Mouse (Mus musculus): ENCODE measurements around the gene Qars. TPM values are rescaled to one million over a fixed set of nuclear protein-coding genes. Genes with fewer than 3 reads are reported as not detected.

Qars gene
- polyA plus RNA-seq, 1 experiment from 2014 or later: 78.8 TPM

DNA sequence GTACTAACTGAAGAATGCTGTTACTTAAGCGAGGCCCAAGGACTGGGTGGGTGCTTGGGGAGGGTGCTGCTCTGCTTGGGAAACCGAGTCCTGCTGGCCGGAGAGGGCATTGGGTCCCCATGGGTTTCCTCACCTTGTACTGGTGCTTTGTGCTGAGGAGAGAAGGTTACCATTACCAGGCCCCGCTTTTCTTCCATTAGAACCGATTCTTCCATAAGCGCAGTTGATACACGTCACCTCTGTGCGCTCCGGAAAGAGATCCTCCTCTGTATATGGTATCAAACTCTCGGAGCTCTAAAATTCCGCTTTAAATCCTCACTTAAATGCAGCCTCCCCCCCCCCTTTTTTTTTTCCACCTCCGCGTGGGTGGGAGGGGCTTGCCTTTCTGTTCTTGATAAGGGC is 10.4 kb downstream of the Qars start:
- H3K27ac ChIP-seq (replicated peaks in 1 of 2; ENCODE audit: control insufficient read depth in 1 of 2, insufficient read depth in 1 of 2, low read depth in 2 of 2, low read length in 2 of 2): peak overlapping the region; percentile 88 to 99
- no peaks in the 10 kb centered on the region for H3K27me3 ChIP-seq (ENCODE audit: control insufficient read depth, insufficient read depth, low read length)
- peaks cover 0 to 25% of the 10 kb centered on the region in 2 experiments; a peak in 2 of 4 replicates for H3K4me1 ChIP-seq (ENCODE audit: control insufficient read depth in 2 of 2, insufficient read depth in 2 of 2, low read length in 2 of 2)
- H3K9ac ChIP-seq (ENCODE audit: low read length): peak overlapping the region; percentile 99
- peak overlapping the region; percentile 85 for H3K4me2 ChIP-seq (ENCODE audit: low read length)
- WGBS: 0% methylated on average over 13 of the region's 13 CpGs
- H3K4me3 ChIP-seq (ENCODE audit: control insufficient read depth in 1 of 2, insufficient read depth in 1 of 2, low read depth in 1 of 2, low read length in 2 of 2): peak overlapping the region; percentile 79 to 98
- H3K9me3 ChIP-seq (ENCODE audit: control insufficient read depth, low read length): no peaks in the 10 kb centered on the region
- ATAC-seq (ENCODE audit: insufficient number of reproducible peaks, insufficient read depth, low FRiP score, low read depth): peak; percentile 2; the same call in 1 of the 2 replicates
- peaks cover 36% of the 10 kb centered on the region for H3K36me3 ChIP-seq (ENCODE audit: control insufficient read depth, insufficient read depth, low read length)

GRCm38 (mm10) chr9:108521604-108522003 is 14.1 kb downstream of the Qars start:
- Histone ChIP-seq H3K4me1 (ENCODE audit: control insufficient read depth in 2 of 2, insufficient read depth in 2 of 2, low read length in 2 of 2) (peaks cover 0 to 18% of the 10 kb centered on the region in 2 experiments; a peak in 2 of 4 replicates), H3K9ac (ENCODE audit: low read length) (no peak overlapping the region), H3K36me3 (ENCODE audit: control insufficient read depth, insufficient read depth, low read length) (peaks cover 7% of the 10 kb centered on the region), H3K27ac (replicated peaks in 1 of 2; ENCODE audit: control insufficient read depth in 1 of 2, insufficient read depth in 1 of 2, low read depth in 2 of 2, low read length in 2 of 2) (no peak overlapping the region), H3K4me3 (ENCODE audit: control insufficient read depth in 1 of 2, insufficient read depth in 1 of 2, low read depth in 1 of 2, low read length in 2 of 2) (no peak overlapping the region), H3K9me3 (ENCODE audit: control insufficient read depth, low read length) (no peaks in the 10 kb centered on the region), H3K27me3 (ENCODE audit: control insufficient read depth, insufficient read depth, low read length) (no peaks in the 10 kb centered on the region), H3K4me2 (ENCODE audit: low read length) (no peak overlapping the region)
- no peak for ATAC-seq (ENCODE audit: insufficient number of reproducible peaks, insufficient read depth, low FRiP score, low read depth)
- 75% methylated on average over 2 of the region's 2 CpGs for WGBS

DNA sequence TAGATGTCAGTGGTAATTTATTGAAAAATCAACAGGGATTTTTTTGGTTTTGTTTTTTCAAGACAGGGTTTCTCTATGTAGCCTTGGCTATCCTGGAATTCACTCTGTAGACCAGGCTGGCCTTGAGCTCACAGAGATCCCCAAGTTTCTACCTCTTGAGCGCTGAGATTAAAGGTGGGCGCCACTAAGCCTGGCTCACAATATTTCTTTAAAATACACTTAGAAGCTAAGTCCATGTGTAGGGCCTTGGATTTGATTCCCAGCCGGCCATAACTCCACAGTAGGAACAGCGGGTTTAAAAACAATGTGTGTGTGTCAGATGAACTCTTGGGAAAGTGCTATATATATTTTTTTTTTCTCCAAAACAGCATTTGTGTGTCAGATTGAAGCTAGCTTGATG is 15.8 kb downstream of the Qars start:
- H3K4me2 ChIP-seq (ENCODE audit: low read length): no peak overlapping the region
- peaks cover 13% of the 10 kb centered on the region for H3K36me3 ChIP-seq (ENCODE audit: control insufficient read depth, insufficient read depth, low read length)
- no peak for ATAC-seq (ENCODE audit: insufficient number of reproducible peaks, insufficient read depth, low FRiP score, low read depth)
- H3K27me3 ChIP-seq (ENCODE audit: control insufficient read depth, insufficient read depth, low read length): no peaks in the 10 kb centered on the region
- H3K4me1 ChIP-seq (ENCODE audit: control insufficient read depth in 2 of 2, insufficient read depth in 2 of 2, low read length in 2 of 2): peaks cover 0 to 18% of the 10 kb centered on the region in 2 experiments; a peak in 2 of 4 replicates
- no peak overlapping the region for H3K27ac ChIP-seq (replicated peaks in 1 of 2; ENCODE audit: control insufficient read depth in 1 of 2, insufficient read depth in 1 of 2, low read depth in 2 of 2, low read length in 2 of 2)
- no peak overlapping the region for H3K9ac ChIP-seq (ENCODE audit: low read length)
- 93% methylated on average over 4 of the region's 4 CpGs for WGBS
- no peaks in the 10 kb centered on the region for H3K9me3 ChIP-seq (ENCODE audit: control insufficient read depth, low read length)
- H3K4me3 ChIP-seq (ENCODE audit: control insufficient read depth in 1 of 2, insufficient read depth in 1 of 2, low read depth in 1 of 2, low read length in 2 of 2): no peak overlapping the region

DNA sequence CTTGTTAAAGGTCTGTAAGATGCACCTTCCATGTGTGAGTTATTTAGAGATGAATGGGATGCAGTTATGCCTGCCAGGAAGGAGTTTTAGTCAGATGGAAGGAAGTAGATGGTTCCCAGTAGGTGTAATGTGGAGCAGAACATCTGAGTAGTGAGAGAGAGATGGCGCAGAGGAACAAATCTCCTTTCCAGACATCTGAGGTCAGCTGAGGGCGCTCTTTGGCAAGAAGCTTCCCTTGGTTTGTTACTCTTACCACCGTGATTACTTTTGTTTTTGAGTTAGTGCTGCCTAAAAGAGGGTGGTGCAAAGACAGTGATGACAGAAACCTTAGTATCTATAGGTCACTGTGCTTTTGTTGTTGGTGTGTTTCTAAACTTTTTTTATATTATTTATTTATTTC is 17.9 kb downstream of the Qars start:
- Histone ChIP-seq H3K4me2 (ENCODE audit: low read length) (no peak overlapping the region), H3K36me3 (ENCODE audit: control insufficient read depth, insufficient read depth, low read length) (peaks cover 28% of the 10 kb centered on the region), H3K9me3 (ENCODE audit: control insufficient read depth, low read length) (no peaks in the 10 kb centered on the region), H3K9ac (ENCODE audit: low read length) (no peak overlapping the region), H3K27me3 (ENCODE audit: control insufficient read depth, insufficient read depth, low read length) (no peaks in the 10 kb centered on the region), H3K27ac (replicated peaks in 1 of 2; ENCODE audit: control insufficient read depth in 1 of 2, insufficient read depth in 1 of 2, low read depth in 2 of 2, low read length in 2 of 2) (no peak overlapping the region), H3K4me1 (ENCODE audit: control insufficient read depth in 2 of 2, insufficient read depth in 2 of 2, low read length in 2 of 2) (peaks cover 0 to 8% of the 10 kb centered on the region in 2 experiments; a peak in 2 of 4 replicates), H3K4me3 (ENCODE audit: control insufficient read depth in 1 of 2, insufficient read depth in 1 of 2, low read depth in 1 of 2, low read length in 2 of 2) (no peak overlapping the region)
- no peak for ATAC-seq (ENCODE audit: insufficient number of reproducible peaks, insufficient read depth, low FRiP score, low read depth)
- WGBS: 81% methylated on average over 3 of the region's 3 CpGs

DNA sequence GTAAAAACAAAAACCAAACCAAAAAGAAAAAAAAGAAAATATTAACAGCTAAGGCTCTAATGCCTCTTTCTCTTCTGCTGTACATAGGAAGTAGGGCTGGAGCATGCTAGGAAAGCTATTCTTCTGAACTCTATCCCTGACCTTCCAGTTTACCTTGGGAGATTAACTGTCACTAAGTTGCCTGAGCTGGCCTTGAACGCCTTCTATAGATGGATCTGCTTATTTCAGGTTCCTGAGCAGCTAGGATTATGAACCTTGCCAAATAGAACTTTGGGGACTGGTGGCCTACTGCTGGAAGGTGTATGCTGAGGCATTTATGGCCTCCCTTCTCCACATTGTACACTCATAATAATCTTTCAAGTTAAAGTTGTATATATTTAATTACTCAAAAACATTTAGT is 23.4 kb downstream of the Qars start:
- 76% methylated on average over 1 of the region's 1 CpGs for WGBS
- H3K9me3 ChIP-seq (ENCODE audit: control insufficient read depth, low read length): no peaks in the 10 kb centered on the region
- H3K4me3 ChIP-seq (ENCODE audit: control insufficient read depth in 1 of 2, insufficient read depth in 1 of 2, low read depth in 1 of 2, low read length in 2 of 2): no peak overlapping the region
- peaks cover 84% of the 10 kb centered on the region for H3K36me3 ChIP-seq (ENCODE audit: control insufficient read depth, insufficient read depth, low read length)
- no peak overlapping the region for H3K27ac ChIP-seq (replicated peaks in 1 of 2; ENCODE audit: control insufficient read depth in 1 of 2, insufficient read depth in 1 of 2, low read depth in 2 of 2, low read length in 2 of 2)
- H3K27me3 ChIP-seq (ENCODE audit: control insufficient read depth, insufficient read depth, low read length): no peaks in the 10 kb centered on the region
- ATAC-seq (ENCODE audit: insufficient number of reproducible peaks, insufficient read depth, low FRiP score, low read depth): no peak
- no peak overlapping the region for H3K4me2 ChIP-seq (ENCODE audit: low read length)
- no peak overlapping the region for H3K9ac ChIP-seq (ENCODE audit: low read length)
- H3K4me1 ChIP-seq (ENCODE audit: control insufficient read depth in 2 of 2, insufficient read depth in 2 of 2, low read length in 2 of 2): no peaks in the 10 kb centered on the region

GRCm38 (mm10) chr9:108531496-108531895 is 24.0 kb downstream of the Qars start:
- H3K4me1 ChIP-seq (ENCODE audit: control insufficient read depth in 2 of 2, insufficient read depth in 2 of 2, low read length in 2 of 2): no peaks in the 10 kb centered on the region
- H3K27me3 ChIP-seq (ENCODE audit: control insufficient read depth, insufficient read depth, low read length): no peaks in the 10 kb centered on the region
- no peak overlapping the region for H3K4me3 ChIP-seq (ENCODE audit: control insufficient read depth in 1 of 2, insufficient read depth in 1 of 2, low read depth in 1 of 2, low read length in 2 of 2)
- 92% methylated on average over 1 of the region's 1 CpGs for WGBS
- peaks cover 89% of the 10 kb centered on the region for H3K36me3 ChIP-seq (ENCODE audit: control insufficient read depth, insufficient read depth, low read length)
- H3K9me3 ChIP-seq (ENCODE audit: control insufficient read depth, low read length): no peaks in the 10 kb centered on the region
- ATAC-seq (ENCODE audit: insufficient number of reproducible peaks, insufficient read depth, low FRiP score, low read depth): no peak
- no peak overlapping the region for H3K4me2 ChIP-seq (ENCODE audit: low read length)
- no peak overlapping the region for H3K27ac ChIP-seq (replicated peaks in 1 of 2; ENCODE audit: control insufficient read depth in 1 of 2, insufficient read depth in 1 of 2, low read depth in 2 of 2, low read length in 2 of 2)
- H3K9ac ChIP-seq (ENCODE audit: low read length): no peak overlapping the region

DNA sequence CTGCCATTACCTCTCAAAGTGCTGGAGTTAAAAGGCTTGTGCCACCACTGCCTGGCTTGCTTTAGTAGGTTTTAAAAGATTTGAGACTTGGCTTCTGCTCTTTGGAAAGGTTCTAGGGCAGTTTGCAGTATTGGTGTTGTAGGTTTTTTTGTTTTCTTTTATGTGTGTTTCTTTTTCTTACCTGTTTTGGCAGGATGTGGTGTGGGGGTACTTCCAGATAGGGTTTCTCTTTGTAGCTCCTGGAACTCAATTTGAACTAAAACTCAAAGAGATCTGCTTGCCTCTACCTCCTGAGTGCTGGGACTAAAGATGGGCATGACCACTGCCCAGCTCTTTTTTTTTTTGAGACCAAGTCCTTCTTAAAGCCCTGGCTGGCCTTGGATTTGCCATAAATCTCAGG is 33.3 kb downstream of the Qars start:
- H3K27ac ChIP-seq (replicated peaks in 1 of 2; ENCODE audit: control insufficient read depth in 1 of 2, insufficient read depth in 1 of 2, low read depth in 2 of 2, low read length in 2 of 2): no peak overlapping the region
- peaks cover 95% of the 10 kb centered on the region for H3K36me3 ChIP-seq (ENCODE audit: control insufficient read depth, insufficient read depth, low read length)
- H3K9me3 ChIP-seq (ENCODE audit: control insufficient read depth, low read length): no peaks in the 10 kb centered on the region
- no peak overlapping the region for H3K4me3 ChIP-seq (ENCODE audit: control insufficient read depth in 1 of 2, insufficient read depth in 1 of 2, low read depth in 1 of 2, low read length in 2 of 2)
- H3K27me3 ChIP-seq (ENCODE audit: control insufficient read depth, insufficient read depth, low read length): no peaks in the 10 kb centered on the region
- ATAC-seq (ENCODE audit: insufficient number of reproducible peaks, insufficient read depth, low FRiP score, low read depth): no peak
- H3K4me1 ChIP-seq (ENCODE audit: control insufficient read depth in 2 of 2, insufficient read depth in 2 of 2, low read length in 2 of 2): no peaks in the 10 kb centered on the region
- no peak overlapping the region for H3K9ac ChIP-seq (ENCODE audit: low read length)
- no peak overlapping the region for H3K4me2 ChIP-seq (ENCODE audit: low read length)

DNA sequence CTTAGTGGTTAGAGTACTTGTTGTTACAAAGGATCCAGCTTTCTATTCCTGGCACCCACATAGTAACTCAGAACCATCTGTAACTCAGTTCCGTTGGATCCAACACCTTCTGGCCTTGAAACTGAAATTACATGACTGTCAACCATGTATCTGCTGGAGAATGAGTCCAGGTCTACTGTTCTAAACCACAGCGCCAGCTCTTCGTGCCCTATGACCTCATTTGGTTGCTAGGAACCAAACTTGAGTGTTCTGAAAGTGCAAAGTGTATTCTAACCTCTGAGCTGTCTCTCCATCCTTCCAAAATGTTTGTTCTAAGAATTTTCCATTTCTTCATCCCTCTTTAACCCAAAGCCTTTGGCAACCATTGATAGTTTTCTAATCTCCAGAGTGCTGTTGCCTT is 38.5 kb downstream of the Qars start:
- Histone ChIP-seq H3K27ac (replicated peaks in 1 of 2; ENCODE audit: control insufficient read depth in 1 of 2, insufficient read depth in 1 of 2, low read depth in 2 of 2, low read length in 2 of 2) (no peak overlapping the region), H3K9ac (ENCODE audit: low read length) (no peak overlapping the region), H3K4me2 (ENCODE audit: low read length) (no peak overlapping the region), H3K36me3 (ENCODE audit: control insufficient read depth, insufficient read depth, low read length) (peaks cover 96% of the 10 kb centered on the region), H3K4me1 (ENCODE audit: control insufficient read depth in 2 of 2, insufficient read depth in 2 of 2, low read length in 2 of 2) (no peaks in the 10 kb centered on the region), H3K4me3 (ENCODE audit: control insufficient read depth in 1 of 2, insufficient read depth in 1 of 2, low read depth in 1 of 2, low read length in 2 of 2) (no peak overlapping the region), H3K27me3 (ENCODE audit: control insufficient read depth, insufficient read depth, low read length) (no peaks in the 10 kb centered on the region), H3K9me3 (ENCODE audit: control insufficient read depth, low read length) (no peaks in the 10 kb centered on the region)
- no peak for ATAC-seq (ENCODE audit: insufficient number of reproducible peaks, insufficient read depth, low FRiP score, low read depth)
- 91% methylated on average over 3 of the region's 3 CpGs for WGBS
